Mouse (Mus musculus): ENCODE results near the gene Slc44a5. TPM values are rescaled to one million over a fixed set of nuclear protein-coding genes. Genes with fewer than 3 reads are reported as not detected.

The Slc44a5 gene
- polyA plus RNA-seq, 1 experiment: 0.05 TPM

DNA sequence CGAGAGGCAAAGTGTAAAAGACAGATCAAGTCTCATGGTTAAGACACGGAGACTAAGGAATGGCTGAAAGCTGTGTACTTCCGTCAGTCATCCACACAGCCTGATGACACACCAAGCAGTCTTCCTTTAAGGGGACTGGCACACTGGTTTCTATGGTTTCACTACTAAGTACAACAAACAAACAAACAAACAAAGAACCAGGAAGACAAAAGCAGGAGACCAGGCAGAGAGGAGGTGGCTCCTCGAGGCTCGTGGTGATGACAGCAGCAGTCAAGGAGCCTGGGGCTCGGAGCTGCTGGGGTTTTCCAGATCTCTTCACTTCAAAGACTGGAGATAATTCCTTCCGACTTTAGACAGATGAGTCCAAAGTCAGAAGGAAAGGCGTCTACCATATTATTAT, 33.2 kb upstream of the Slc44a5 start:
- Histone ChIP-seq H3K27ac (ENCODE audit: control insufficient read depth, insufficient read depth, low read length) (no peak overlapping the region), H3K36me3 (ENCODE audit: control insufficient read depth, insufficient read depth, low read length) (peaks cover 27% of the 10 kb centered on the region), H3K27me3 (ENCODE audit: control insufficient read depth, insufficient read depth, low read length) (no peaks in the 10 kb centered on the region), H3K4me3 (ENCODE audit: control insufficient read depth, insufficient read depth, low read length) (no peak overlapping the region), H3K4me1 (replicated peaks; ENCODE audit: control insufficient read depth, insufficient read depth, low read length) (0 out of 2 replicates have a peak, but pooled peaks cover 7% of the 10 kb centered on the region)
- TF ChIP-seq CTCF (IDR thresholded peaks at IDR 0.05; ENCODE audit: borderline replicate concordance, control insufficient read depth, extremely low read depth, insufficient read depth, low read length, poor library complexity) (no peak), POLR2A (IDR thresholded peaks at IDR 0.05; ENCODE audit: control insufficient read depth, extremely low read depth, insufficient read depth, low read length, poor library complexity) (no peak)
- WGBS: 97% methylated on average over 8 of the region's 8 CpGs
- DNase-seq: no peak

DNA sequence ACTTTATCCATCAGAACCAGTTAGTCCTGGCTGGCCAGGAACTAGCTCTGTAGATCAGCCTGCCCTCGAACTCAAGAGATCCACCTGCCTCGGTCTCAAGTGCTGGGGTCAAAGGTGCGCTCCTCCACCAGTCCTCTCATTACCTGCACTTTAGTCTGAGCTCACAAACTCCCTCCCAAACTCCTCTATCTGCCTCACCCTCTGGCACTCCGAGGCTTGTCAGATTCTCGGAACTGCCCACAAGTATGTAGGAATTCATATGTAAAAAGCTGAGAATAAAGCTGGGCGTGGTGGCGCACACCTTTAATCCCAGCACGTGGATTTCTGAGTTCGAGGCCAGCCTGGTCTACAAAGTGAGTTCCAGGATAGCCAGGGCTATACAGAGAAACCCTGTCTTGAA, 32.8 kb upstream of the Slc44a5 start:
- no peak overlapping the region for H3K27ac ChIP-seq (ENCODE audit: control insufficient read depth, insufficient read depth, low read length)
- peaks cover 26% of the 10 kb centered on the region for H3K36me3 ChIP-seq (ENCODE audit: control insufficient read depth, insufficient read depth, low read length)
- no peaks in the 10 kb centered on the region for H3K27me3 ChIP-seq (ENCODE audit: control insufficient read depth, insufficient read depth, low read length)
- no peak overlapping the region for H3K4me3 ChIP-seq (ENCODE audit: control insufficient read depth, insufficient read depth, low read length)
- TF ChIP-seq POLR2A (IDR thresholded peaks at IDR 0.05; ENCODE audit: control insufficient read depth, extremely low read depth, insufficient read depth, low read length, poor library complexity): no peak
- no peak for TF ChIP-seq CTCF (IDR thresholded peaks at IDR 0.05; ENCODE audit: borderline replicate concordance, control insufficient read depth, extremely low read depth, insufficient read depth, low read length, poor library complexity)
- WGBS: 96% methylated on average over 9 of the region's 9 CpGs
- no peak for DNase-seq
- H3K4me1 ChIP-seq (replicated peaks; ENCODE audit: control insufficient read depth, insufficient read depth, low read length): 0 out of 2 replicates have a peak, but pooled peaks cover 7% of the 10 kb centered on the region

DNA sequence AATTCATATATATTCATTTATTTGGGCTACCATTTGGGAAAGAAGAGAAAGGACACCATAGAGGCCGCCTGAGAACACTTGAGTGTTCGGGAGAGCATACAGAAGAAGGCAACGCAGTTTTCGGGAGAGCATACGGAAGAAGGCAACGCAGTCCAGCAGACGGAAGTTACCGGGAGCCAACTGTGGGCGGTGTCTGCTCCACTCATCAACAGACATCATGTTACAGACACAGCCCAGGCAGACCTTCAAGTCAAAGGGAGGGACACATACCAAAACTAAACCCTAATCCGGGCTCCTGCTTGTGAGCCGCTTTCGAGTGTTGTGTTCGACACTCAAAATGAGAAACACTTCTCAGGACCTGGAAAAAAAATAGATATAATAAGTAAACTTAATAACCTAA, 31.6 kb upstream of the Slc44a5 start:
- Histone ChIP-seq H3K27me3 (ENCODE audit: control insufficient read depth, insufficient read depth, low read length) (no peaks in the 10 kb centered on the region), H3K4me3 (ENCODE audit: control insufficient read depth, insufficient read depth, low read length) (no peak overlapping the region), H3K4me1 (replicated peaks; ENCODE audit: control insufficient read depth, insufficient read depth, low read length) (0 out of 2 replicates have a peak, but pooled peaks cover 7% of the 10 kb centered on the region), H3K36me3 (ENCODE audit: control insufficient read depth, insufficient read depth, low read length) (peaks cover 17% of the 10 kb centered on the region), H3K27ac (ENCODE audit: control insufficient read depth, insufficient read depth, low read length) (no peak overlapping the region)
- DNase-seq: no peak
- TF ChIP-seq CTCF (IDR thresholded peaks at IDR 0.05; ENCODE audit: borderline replicate concordance, control insufficient read depth, extremely low read depth, insufficient read depth, low read length, poor library complexity) (no peak), POLR2A (IDR thresholded peaks at IDR 0.05; ENCODE audit: control insufficient read depth, extremely low read depth, insufficient read depth, low read length, poor library complexity) (no peak)
- WGBS: 98% methylated on average over 13 of the region's 13 CpGs

DNA sequence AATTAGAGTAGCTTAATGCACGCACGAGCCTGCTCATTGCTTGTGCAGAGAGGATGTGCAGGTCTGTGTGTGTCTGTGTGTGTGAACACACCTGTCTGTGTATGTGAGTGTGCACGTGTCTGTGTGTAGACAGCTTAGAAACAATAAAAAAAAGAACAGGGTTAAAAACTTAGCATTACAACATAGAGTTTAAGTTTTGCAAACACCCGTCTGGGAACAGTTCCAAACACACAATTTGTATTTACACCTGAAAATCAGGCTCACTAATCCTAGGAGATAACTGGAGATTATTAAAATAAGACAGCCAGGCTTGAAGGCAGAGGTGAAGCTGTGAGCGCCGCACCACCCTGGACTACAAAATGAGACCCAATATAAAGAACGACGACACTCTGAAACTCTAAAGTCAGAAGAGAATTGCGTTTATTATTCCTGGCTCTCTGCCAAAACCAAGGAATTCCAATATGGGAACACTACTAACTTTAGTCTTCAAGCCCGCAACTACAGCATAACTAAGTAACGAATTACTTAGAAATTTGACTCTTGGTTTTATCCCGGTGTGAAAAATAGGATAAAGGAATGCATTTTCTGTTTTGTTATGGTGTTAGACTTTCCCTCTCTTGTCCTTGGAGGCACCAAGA, 30.1 kb upstream of the Slc44a5 start:
- Histone ChIP-seq H3K27ac (ENCODE audit: control insufficient read depth, insufficient read depth, low read length) (no peak overlapping the region), H3K4me3 (ENCODE audit: control insufficient read depth, insufficient read depth, low read length) (no peak overlapping the region), H3K27me3 (ENCODE audit: control insufficient read depth, insufficient read depth, low read length) (no peaks in the 10 kb centered on the region), H3K4me1 (replicated peaks; ENCODE audit: control insufficient read depth, insufficient read depth, low read length) (0 out of 2 replicates have a peak, but pooled peaks cover 7% of the 10 kb centered on the region), H3K36me3 (ENCODE audit: control insufficient read depth, insufficient read depth, low read length) (peaks cover 2% of the 10 kb centered on the region)
- TF ChIP-seq POLR2A (IDR thresholded peaks at IDR 0.05; ENCODE audit: control insufficient read depth, extremely low read depth, insufficient read depth, low read length, poor library complexity) (no peak), CTCF (IDR thresholded peaks at IDR 0.05; ENCODE audit: borderline replicate concordance, control insufficient read depth, extremely low read depth, insufficient read depth, low read length, poor library complexity) (no peak)
- DNase-seq: no peak
- 61% methylated on average over 12 of the region's 12 CpGs for WGBS

DNA sequence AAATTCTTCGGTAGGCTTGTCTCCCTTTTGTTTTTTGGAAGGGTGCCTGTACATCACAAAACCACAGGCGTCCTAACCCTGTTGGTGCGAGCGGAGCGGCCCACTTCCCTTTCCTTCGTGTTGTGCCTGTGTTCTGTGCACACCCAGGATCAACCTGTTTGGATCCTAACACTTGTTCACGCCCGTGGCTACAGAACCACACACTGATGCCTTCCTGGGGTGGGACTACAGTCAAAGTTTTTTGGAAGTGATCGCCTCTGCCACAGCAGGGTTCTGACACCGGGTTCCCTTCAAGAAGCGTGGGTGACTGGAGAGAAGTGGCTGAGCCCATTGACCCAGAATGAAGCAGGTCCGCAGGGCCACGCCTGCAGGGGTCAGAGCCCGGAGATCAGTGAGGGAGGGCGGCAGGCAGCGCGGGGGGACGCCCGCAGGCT, 29.3 kb upstream of the Slc44a5 start:
- Histone ChIP-seq H3K27me3 (ENCODE audit: control insufficient read depth, insufficient read depth, low read length) (no peaks in the 10 kb centered on the region), H3K36me3 (ENCODE audit: control insufficient read depth, insufficient read depth, low read length) (no peaks in the 10 kb centered on the region), H3K27ac (ENCODE audit: control insufficient read depth, insufficient read depth, low read length) (peak overlapping the region; percentile 1; the same call in 1 of the 2 replicates), H3K4me1 (replicated peaks; ENCODE audit: control insufficient read depth, insufficient read depth, low read length) (0 out of 2 replicates have a peak, but pooled peaks cover 7% of the 10 kb centered on the region), H3K4me3 (ENCODE audit: control insufficient read depth, insufficient read depth, low read length) (peak overlapping the region; percentile 59)
- DNase-seq: no peak
- TF ChIP-seq CTCF (IDR thresholded peaks at IDR 0.05; ENCODE audit: borderline replicate concordance, control insufficient read depth, extremely low read depth, insufficient read depth, low read length, poor library complexity): no peak
- TF ChIP-seq POLR2A (IDR thresholded peaks at IDR 0.05; ENCODE audit: control insufficient read depth, extremely low read depth, insufficient read depth, low read length, poor library complexity): no peak
- WGBS: 0% methylated on average over 19 of the region's 19 CpGs

DNA sequence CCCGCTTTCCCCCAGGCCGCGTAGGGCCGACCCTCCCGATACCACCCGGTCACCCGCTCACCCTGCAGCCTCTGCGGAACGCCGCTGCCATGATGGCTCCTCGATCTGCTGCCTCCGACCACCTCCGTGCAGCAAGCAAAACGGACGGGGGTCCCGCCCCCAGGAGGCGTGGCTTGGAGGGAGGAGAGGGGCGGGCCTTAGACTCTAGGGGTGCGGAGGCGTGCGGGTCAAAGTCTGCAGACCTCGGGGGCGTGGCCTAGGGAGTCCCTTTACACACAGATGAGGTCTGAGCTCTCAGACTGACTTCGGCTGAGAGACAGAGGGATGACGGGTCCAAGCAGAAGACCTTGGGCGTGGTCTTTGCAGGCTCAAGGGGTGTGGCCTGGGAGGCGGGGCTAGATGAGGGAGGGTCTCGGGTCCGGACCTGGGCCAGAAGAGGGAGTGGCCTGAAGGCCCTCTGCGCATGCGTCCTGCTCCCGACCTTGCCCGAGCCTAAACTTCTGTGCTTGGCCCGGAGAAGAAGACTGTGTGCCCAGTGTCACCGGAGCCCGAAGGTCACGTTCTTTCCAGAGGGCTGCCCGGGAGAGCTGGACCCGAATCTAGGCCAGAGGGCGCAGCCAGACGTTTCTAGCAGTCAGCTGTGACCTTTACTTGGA, 28.8 kb upstream of the Slc44a5 start, which contains the start of gene Acadm:
Acadm (minus strand) TSS at position 298 of the 656 bp plus-strand sequence.
- no peak for TF ChIP-seq CTCF (IDR thresholded peaks at IDR 0.05; ENCODE audit: borderline replicate concordance, control insufficient read depth, extremely low read depth, insufficient read depth, low read length, poor library complexity)
- peak; percentile 87 for TF ChIP-seq POLR2A (IDR thresholded peaks at IDR 0.05; ENCODE audit: control insufficient read depth, extremely low read depth, insufficient read depth, low read length, poor library complexity)
- peak within 1 kb of the TSS; percentile 59 for H3K4me3 ChIP-seq (ENCODE audit: control insufficient read depth, insufficient read depth, low read length)
- DNase-seq: peak; percentile 99
- no peaks in the 10 kb centered on the region for H3K36me3 ChIP-seq (ENCODE audit: control insufficient read depth, insufficient read depth, low read length)
- WGBS: under 1% methylated on average over 41 of the region's 41 CpGs
- H3K4me1 ChIP-seq (replicated peaks; ENCODE audit: control insufficient read depth, insufficient read depth, low read length): 0 out of 2 replicates have a peak, but pooled peaks cover 7% of the 10 kb centered on the region
- peak within 1 kb of the TSS; percentile 20; the same call in 1 of the 2 replicates for H3K27ac ChIP-seq (ENCODE audit: control insufficient read depth, insufficient read depth, low read length)
- no peaks in the 10 kb centered on the region for H3K27me3 ChIP-seq (ENCODE audit: control insufficient read depth, insufficient read depth, low read length)

Data from thymus, adult 2 months (tissue).